Mouse (Mus musculus): ENCODE measurements around the gene Fam204a. TPM values are rescaled to one million over a fixed set of nuclear protein-coding genes. Genes with fewer than 3 reads are reported as not detected.
A peak's percentile ranks its signal among the peaks of the same experiment; 100 is the strongest.

Gene Fam204a
- polyA plus RNA-seq, 1 experiment from 2014 or later: 23.1 TPM

DNA sequence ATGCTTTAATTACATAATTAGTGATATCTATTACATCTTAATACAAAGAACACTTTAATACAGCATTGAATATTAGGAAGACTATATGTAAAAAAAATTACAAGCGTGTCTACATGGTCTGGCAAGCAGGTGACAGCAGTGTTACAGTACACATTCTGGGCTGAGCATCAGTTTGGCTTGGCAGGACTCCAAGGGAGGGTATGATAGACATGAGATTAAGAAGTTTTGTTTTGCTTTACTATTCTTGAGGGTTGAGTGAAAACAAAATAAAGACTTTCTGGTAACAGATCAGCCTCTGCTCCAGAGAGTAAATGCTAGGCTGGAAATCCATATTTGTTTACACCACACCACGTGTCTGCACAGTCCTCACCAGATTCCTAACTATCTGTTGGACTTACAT, 8.5 kb downstream of the Fam204a start:
- DNase-seq: no peak
- ATAC-seq (ENCODE audit: low read depth): no peak
- no peaks in the 10 kb centered on the region for H3K9me3 ChIP-seq (replicated peaks)
- H3K4me2 ChIP-seq: no peak overlapping the region
- no peaks in the 10 kb centered on the region for H3K4me1 ChIP-seq (replicated peaks)
- H3K27me3 ChIP-seq: no peaks in the 10 kb centered on the region
- no peak overlapping the region for H3K4me3 ChIP-seq (replicated peaks)
- peaks cover 11% of the 10 kb centered on the region for H3K36me3 ChIP-seq
- 79% methylated on average over 2 of the region's 2 CpGs for WGBS (ENCODE audit: insufficient replicate concordance)
- no peak overlapping the region for H3K27ac ChIP-seq
- no peak overlapping the region for H3K9ac ChIP-seq

DNA sequence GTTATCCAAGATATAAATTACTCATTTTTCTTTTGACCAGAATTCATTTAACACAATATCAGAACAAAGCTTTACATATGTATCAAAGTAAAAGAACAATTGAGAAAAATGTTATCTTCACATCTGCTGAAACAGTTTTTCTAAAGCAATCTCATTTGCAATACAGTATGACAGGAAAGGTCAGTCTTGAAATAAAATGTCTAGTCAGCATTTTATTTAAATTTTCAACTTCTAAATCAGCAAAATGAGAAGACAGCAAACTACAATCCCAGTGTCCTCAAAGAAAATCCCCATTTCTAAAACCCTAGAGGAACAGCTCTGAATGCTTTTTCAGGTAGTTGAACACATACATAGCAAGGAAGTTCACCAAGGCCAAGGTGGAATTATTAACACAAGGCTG, 18.3 kb downstream of the Fam204a start:
- H3K4me1 ChIP-seq (replicated peaks): no peaks in the 10 kb centered on the region
- ATAC-seq (ENCODE audit: low read depth) (no peak), DNase-seq (no peak)
- H3K4me3 ChIP-seq (replicated peaks): no peak overlapping the region
- H3K27ac ChIP-seq: no peak overlapping the region
- H3K9me3 ChIP-seq (replicated peaks): no peaks in the 10 kb centered on the region
- H3K27me3 ChIP-seq: no peaks in the 10 kb centered on the region
- H3K36me3 ChIP-seq: peaks cover 31% of the 10 kb centered on the region
- H3K9ac ChIP-seq: no peak overlapping the region
- no peak overlapping the region for H3K4me2 ChIP-seq

DNA sequence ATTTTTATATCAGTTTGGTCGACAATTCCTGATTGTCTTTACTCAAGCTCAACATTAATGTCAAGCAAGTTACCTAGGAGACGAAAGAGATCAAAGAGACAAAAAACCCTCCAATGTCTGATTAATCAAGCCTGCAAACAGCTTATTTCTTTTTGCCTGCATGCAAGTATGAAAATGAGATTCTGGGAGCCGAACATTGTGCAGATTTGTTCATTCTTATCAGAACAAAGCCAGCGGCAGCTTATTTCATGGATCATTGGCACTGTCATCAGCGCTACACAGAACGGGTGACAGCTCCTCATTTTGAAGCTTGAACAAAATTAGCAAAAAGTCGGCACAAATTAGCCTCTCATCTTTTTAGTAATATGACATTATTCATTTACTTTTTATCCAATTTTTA, 22.3 kb downstream of the Fam204a start:
- 73% methylated on average over 7 of the region's 7 CpGs for WGBS (ENCODE audit: insufficient replicate concordance)
- ATAC-seq (ENCODE audit: low read depth): no peak

DNA sequence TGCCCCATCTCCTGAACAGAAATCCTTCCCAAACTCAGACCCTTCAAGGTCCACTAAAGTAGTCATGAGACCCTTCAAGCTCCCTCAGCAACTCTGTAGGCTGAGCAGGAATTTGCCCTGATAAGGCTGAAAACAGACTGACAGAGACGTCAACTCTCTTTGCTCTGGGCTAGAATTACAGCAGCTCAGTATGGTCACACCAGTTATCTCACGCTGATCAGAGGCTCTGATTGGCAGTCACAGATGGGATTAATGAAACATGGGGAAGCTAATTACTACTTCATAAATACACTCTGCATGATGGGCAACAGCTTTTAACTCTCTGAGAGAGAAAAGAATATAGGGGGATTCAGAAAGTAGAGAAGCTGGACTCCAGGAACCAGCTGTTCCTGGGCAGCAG, 26.2 kb downstream of the Fam204a start:
- DNase-seq (no peak), ATAC-seq (ENCODE audit: low read depth) (no peak)
- Histone ChIP-seq H3K27me3 (no peaks in the 10 kb centered on the region), H3K36me3 (peaks cover 13% of the 10 kb centered on the region), H3K9ac (no peak overlapping the region), H3K4me3 (replicated peaks) (no peak overlapping the region), H3K4me1 (replicated peaks) (no peaks in the 10 kb centered on the region), H3K4me2 (no peak overlapping the region), H3K27ac (no peak overlapping the region), H3K9me3 (replicated peaks) (no peaks in the 10 kb centered on the region)
- 33% methylated on average over 2 of the region's 2 CpGs for WGBS (ENCODE audit: insufficient replicate concordance)

More for the DNA sequence above, 22.3 kb downstream of the Fam204a start:
- Histone ChIP-seq H3K4me3 (replicated peaks) (no peak overlapping the region), H3K9me3 (replicated peaks) (no peaks in the 10 kb centered on the region), H3K27me3 (no peaks in the 10 kb centered on the region), H3K27ac (no peak overlapping the region), H3K9ac (no peak overlapping the region), H3K4me2 (no peak overlapping the region), H3K36me3 (peaks cover 10% of the 10 kb centered on the region), H3K4me1 (replicated peaks) (no peaks in the 10 kb centered on the region)
- DNase-seq: no peak

DNA sequence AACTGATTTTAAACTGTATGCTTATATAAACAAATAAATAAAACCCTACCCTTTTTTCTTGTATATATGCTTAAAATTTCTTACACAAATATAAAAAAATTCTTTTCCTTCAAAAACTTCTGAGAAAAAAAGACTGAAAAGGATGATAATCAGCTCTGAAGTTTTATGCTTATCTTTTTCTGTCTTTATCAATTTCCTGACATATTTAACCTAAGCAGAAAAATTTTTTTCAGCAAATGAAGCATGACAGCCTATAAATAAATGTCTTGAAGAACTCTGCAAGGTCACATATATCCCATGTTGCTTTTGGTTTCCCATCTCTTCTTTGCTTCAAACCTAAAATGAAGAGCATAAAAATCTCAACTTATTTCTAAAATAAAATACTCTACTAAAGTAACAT, 27.3 kb downstream of the Fam204a start:
- no peak overlapping the region for H3K9ac ChIP-seq
- peaks cover 13% of the 10 kb centered on the region for H3K36me3 ChIP-seq
- H3K27me3 ChIP-seq: no peaks in the 10 kb centered on the region
- H3K4me1 ChIP-seq (replicated peaks): no peaks in the 10 kb centered on the region
- DNase-seq: no peak
- H3K27ac ChIP-seq: no peak overlapping the region
- no peak overlapping the region for H3K4me2 ChIP-seq
- H3K9me3 ChIP-seq (replicated peaks): no peaks in the 10 kb centered on the region
- H3K4me3 ChIP-seq (replicated peaks): no peak overlapping the region
- no peak for ATAC-seq (ENCODE audit: low read depth)

DNA sequence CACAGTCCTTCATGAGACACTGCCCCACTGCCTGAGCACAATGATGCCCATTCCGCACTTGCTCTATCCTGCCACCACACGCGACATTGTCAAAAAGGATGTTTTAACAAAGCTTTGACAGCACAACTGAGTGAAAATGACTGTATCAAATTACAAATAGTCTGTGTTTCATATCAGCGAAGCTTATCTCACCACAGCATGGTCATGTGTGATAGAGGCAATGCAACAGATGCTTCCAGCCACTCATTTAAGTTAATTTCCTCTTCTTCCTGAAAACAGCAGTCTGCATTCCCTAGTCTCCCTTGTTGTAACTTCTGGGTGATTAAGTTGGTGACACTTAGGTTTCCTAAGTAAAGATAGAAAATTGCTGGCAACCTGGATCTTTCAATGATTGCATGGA, 33.7 kb downstream of the Fam204a start:
- H3K36me3 ChIP-seq: 0 out of 2 replicates have a peak, but pooled peaks cover 3% of the 10 kb centered on the region
- H3K9ac ChIP-seq: no peak overlapping the region
- no peak for DNase-seq
- H3K4me1 ChIP-seq (replicated peaks): no peaks in the 10 kb centered on the region
- no peak overlapping the region for H3K4me3 ChIP-seq (replicated peaks)
- no peaks in the 10 kb centered on the region for H3K27me3 ChIP-seq
- no peak for ATAC-seq (ENCODE audit: low read depth)
- H3K9me3 ChIP-seq (replicated peaks): no peaks in the 10 kb centered on the region
- no peak overlapping the region for H3K4me2 ChIP-seq
- 83% methylated on average over 4 of the region's 4 CpGs for WGBS (ENCODE audit: insufficient replicate concordance)
- no peak overlapping the region for H3K27ac ChIP-seq

DNA sequence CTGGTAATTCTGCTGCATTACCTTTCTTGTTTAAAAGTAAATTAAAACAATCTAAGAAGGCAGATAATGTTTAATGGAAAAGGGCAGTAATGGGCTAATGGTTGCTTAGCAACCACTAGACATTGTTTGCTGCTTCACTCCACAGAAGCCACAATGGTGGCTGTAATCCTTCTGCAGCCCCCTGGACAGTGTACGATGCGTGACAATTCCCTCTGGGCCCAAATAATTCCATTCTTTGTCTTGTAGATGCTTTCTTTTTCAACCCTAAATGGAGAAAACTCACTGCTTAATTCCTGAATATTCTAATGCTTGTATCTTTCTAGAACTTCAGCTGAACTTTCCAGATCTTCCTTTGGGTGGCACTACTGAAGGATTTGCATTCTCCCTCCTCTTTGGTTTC, 37.3 kb downstream of the Fam204a start:
- DNase-seq (no peak), ATAC-seq (ENCODE audit: low read depth) (no peak)
- no peak overlapping the region for H3K9ac ChIP-seq
- no peaks in the 10 kb centered on the region for H3K36me3 ChIP-seq
- H3K4me3 ChIP-seq (replicated peaks): no peak overlapping the region
- no peak overlapping the region for H3K27ac ChIP-seq
- no peak overlapping the region for H3K4me2 ChIP-seq
- 75% methylated on average over 2 of the region's 2 CpGs for WGBS (ENCODE audit: insufficient replicate concordance)
- H3K4me1 ChIP-seq (replicated peaks): no peaks in the 10 kb centered on the region
- H3K27me3 ChIP-seq: no peaks in the 10 kb centered on the region
- no peaks in the 10 kb centered on the region for H3K9me3 ChIP-seq (replicated peaks)

DNA sequence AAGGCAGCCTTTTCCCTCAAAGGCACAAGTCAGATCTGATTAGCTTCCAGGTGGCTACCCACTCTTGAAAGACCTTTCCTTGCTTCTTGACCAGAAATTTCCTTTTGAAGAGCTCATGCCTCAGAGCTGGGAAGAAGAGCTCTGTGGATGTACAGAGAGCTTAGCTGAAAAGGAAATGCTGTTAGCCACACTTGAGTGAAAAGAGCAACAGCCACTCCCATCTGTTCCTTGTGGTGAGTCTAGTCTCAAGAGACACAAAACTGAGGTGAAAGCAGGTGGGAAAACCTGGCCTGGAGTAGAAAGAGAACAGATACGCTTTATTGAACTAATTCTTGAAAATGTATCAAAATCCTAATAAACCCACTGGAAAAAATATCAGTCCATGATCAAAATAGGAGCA, 43.6 kb downstream of the Fam204a start:
- Histone ChIP-seq H3K9me3 (replicated peaks) (no peaks in the 10 kb centered on the region), H3K27me3 (no peaks in the 10 kb centered on the region), H3K4me2 (no peak overlapping the region), H3K9ac (no peak overlapping the region), H3K36me3 (0 out of 2 replicates have a peak, but pooled peaks cover 4% of the 10 kb centered on the region), H3K4me1 (replicated peaks) (no peaks in the 10 kb centered on the region), H3K27ac (no peak overlapping the region), H3K4me3 (replicated peaks) (no peak overlapping the region)
- DNase-seq (no peak), ATAC-seq (ENCODE audit: low read depth) (no peak)
- 64% methylated on average over 1 of the region's 1 CpGs for WGBS (ENCODE audit: insufficient replicate concordance)

DNA sequence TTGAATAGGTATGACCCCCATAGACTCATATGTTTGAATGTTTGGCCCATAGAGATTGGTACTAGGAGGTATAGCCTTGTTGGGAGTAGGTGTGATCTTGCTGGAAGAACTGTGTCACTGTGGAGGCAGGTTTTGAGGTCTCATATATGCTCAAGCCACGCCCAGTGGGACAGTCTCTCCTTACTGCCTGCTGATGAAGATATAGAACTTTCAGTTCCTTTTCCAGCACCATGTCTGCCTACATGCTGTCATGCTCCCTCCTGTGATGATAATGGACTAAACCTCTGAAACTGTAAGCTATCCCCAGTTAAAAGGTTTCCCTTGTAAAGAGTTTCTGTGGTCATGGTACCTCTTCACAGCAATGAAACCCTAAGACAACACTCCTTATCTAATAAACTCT, 44.3 kb downstream of the Fam204a start:
- no peaks in the 10 kb centered on the region for H3K4me1 ChIP-seq (replicated peaks)
- no peak overlapping the region for H3K27ac ChIP-seq
- DNase-seq (no peak), ATAC-seq (ENCODE audit: low read depth) (no peak)
- no peaks in the 10 kb centered on the region for H3K27me3 ChIP-seq
- H3K9me3 ChIP-seq (replicated peaks): no peaks in the 10 kb centered on the region
- 0 out of 2 replicates have a peak, but pooled peaks cover 4% of the 10 kb centered on the region for H3K36me3 ChIP-seq
- no peak overlapping the region for H3K9ac ChIP-seq
- WGBS (ENCODE audit: insufficient replicate concordance): 63% methylated on average over 1 of the region's 1 CpGs
- H3K4me3 ChIP-seq (replicated peaks): no peak overlapping the region
- H3K4me2 ChIP-seq: no peak overlapping the region

DNA sequence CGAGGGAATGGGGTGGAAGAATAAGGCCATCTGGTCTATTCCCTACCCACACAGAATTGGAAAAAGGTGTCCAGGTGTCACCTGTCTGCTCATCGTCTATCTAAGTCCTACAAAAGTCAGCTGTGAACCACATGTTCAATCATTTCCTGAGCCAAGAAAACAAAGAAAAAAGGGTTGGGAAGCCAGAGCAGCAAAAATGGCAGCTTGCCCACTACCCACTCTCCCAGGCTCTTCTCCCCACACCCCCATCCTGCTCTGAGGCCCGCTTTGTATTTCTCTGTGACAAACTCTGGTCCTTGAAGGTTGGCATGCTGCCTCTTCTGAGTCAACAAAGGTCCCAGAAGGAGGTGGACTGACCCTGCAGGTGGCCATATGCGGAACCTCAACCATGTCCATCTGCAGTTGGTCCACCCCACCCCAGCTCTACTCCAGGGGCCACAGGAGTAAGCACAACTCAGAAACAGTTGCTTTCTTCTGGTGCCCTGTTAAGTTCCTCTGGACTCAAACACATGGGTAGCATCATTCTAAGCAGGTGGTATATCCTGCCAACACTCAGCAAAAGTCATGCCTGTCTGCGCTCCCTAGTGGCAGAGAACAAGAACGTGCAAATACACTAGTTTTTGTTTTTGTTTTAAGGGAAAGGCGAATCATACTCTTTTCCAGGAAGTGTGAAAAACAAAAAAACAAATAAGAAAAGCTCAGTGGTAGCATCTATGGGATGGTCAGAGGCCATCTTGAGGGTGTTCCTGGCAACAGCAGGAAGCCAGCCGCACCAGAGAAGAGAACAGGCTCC, 47.5 kb downstream of the Fam204a start:
- DNase-seq: no peak
- Histone ChIP-seq H3K9me3 (replicated peaks) (no peaks in the 10 kb centered on the region), H3K4me2 (no peak overlapping the region), H3K27ac (no peak overlapping the region), H3K36me3 (0 out of 2 replicates have a peak, but pooled peaks cover 4% of the 10 kb centered on the region), H3K27me3 (no peaks in the 10 kb centered on the region), H3K4me3 (replicated peaks) (no peak overlapping the region), H3K4me1 (replicated peaks) (no peaks in the 10 kb centered on the region), H3K9ac (no peak overlapping the region)
- 66% methylated on average over 8 of the region's 8 CpGs for WGBS (ENCODE audit: insufficient replicate concordance)
- no peak for ATAC-seq (ENCODE audit: low read depth)

DNA sequence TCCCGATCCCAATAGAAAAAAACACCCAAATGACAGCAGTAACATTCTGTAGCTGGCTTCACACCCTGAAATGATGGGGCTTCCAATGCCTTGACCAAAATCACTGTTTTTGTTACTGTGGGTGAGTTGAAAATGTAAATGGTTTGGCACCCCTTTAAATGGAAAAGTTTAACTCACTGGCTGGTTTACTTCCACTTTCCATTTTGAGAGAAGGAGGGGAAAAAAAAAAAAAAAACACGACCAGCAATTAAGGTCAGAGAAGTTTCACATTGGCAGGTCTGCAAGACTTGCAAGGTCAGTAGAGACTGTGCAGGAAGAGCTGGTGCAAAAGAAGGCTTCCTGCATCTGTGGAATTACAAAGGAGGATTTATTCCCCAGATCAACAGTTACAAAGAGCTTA, 61.1 kb downstream of the Fam204a start:
- no peak overlapping the region for H3K4me3 ChIP-seq (replicated peaks)
- no peak overlapping the region for H3K4me2 ChIP-seq
- H3K27ac ChIP-seq: no peak overlapping the region
- H3K27me3 ChIP-seq: no peaks in the 10 kb centered on the region
- 30% methylated on average over 2 of the region's 2 CpGs for WGBS (ENCODE audit: insufficient replicate concordance)
- no peaks in the 10 kb centered on the region for H3K36me3 ChIP-seq
- no peak overlapping the region for H3K9ac ChIP-seq
- peaks cover 3% of the 10 kb centered on the region; the same call in 1 of the 2 replicates for H3K4me1 ChIP-seq (replicated peaks)
- no peak for ATAC-seq (ENCODE audit: low read depth)
- DNase-seq: no peak
- H3K9me3 ChIP-seq (replicated peaks): no peaks in the 10 kb centered on the region

DNA sequence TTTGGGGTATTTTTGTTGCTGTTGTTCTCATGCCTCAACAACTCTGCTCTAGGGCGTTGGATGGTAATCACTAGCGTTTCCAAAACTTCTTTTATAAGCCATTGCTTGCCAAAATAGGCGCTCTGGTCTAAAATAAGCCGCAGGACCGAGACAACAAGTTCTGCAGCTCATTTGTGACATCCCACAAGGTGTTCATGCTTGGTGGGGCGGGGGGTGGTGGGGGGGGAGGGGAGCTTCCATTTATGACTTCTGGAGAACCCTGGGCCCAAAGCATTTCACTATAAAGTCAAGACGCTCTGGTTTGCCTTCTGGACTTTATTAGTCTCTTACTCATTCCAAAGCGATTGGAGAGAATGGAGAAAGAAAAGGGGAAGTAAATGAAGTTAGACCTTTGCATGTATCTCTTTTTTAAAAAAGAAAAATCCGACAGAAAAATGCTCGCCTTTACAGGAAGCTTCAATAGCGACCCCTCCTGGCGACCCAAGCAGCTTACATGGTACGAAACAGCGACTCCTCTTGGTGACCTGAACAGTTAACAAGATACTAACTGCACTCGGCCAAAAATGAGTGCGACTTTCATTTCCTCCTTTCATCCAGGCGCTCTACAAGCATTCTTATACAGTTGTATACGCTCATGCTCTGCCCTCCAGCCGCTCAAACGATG, 65.8 kb downstream of the Fam204a start:
- Histone ChIP-seq H3K4me1 (replicated peaks) (peaks cover 3% of the 10 kb centered on the region; the same call in 1 of the 2 replicates), H3K9me3 (replicated peaks) (no peaks in the 10 kb centered on the region), H3K4me2 (peak overlapping the region; percentile 43), H3K4me3 (replicated peaks) (peak overlapping the region; percentile 31; the same call in 1 of the 2 replicates), H3K27me3 (0 out of 2 replicates have a peak, but pooled peaks cover 3% of the 10 kb centered on the region), H3K27ac (no peak overlapping the region), H3K9ac (no peak overlapping the region), H3K36me3 (no peaks in the 10 kb centered on the region)
- DNase-seq (peak; percentile 34), ATAC-seq (ENCODE audit: low read depth) (no peak)
- WGBS (ENCODE audit: insufficient replicate concordance): 10% methylated on average over 20 of the region's 20 CpGs

Data from liver, embryonic 13.5 days (tissue).